Mouse (Mus musculus) stomach, postnatal 0 days (tissue): Measurements from ENCODE around the gene Rasgrp4.

Experiments
- CTCF ChIP-seq: IDR thresholded peaks from 2 replicates; pipeline ENCODE4 v1.5.1; 2016; ENCODE audit warnings: antibody characterized with exemption, low read depth, mild to moderate bottlenecking, moderate library complexity
- EP300 ChIP-seq: optimal IDR thresholded peaks from 2 replicates; pipeline ENCODE3; 2016; ENCODE audit warnings: antibody characterized with exemption

- no peak for TF ChIP-seq CTCF
- no peak for TF ChIP-seq EP300
Observed at GRCm38 (mm10) chr7:29171562-29172097, 37.0 kb downstream of the Rasgrp4 start.
